Comparison of ENCODE assay signal across 8 mouse cellular contexts in genomic region chr15:8568286-8568644, GRCm38 (mm10). TPM values are rescaled to one million over a fixed set of nuclear protein-coding genes. Genes with fewer than 3 reads are reported as not detected.
A peak's percentile ranks its signal among the peaks of the same experiment; 100 is the strongest.
DNase-seq lines count a peak whose midpoint lies in the region; ATAC-seq and TF ChIP-seq lines count a peak whose summit lies in the region.

No protein-coding gene starts in this region.

- H3K27me3 ChIP-seq in hindbrain, embryonic 13.5 days: peaks cover 31% of the 10 kb centered on the region
- H3K27me3 ChIP-seq in lung, postnatal 0 days (replicated peaks; ENCODE audit: insufficient read depth, low read length): no peaks in the 10 kb centered on the region

- ATAC-seq in hindbrain, embryonic 13.5 days (ENCODE audit: low FRiP score): peak; percentile 12; the same call in 1 of the 2 replicates
- ATAC-seq in lung, postnatal 0 days: no peak

- WGBS in hindbrain, embryonic 13.5 days: 9% methylated on average over 7 of the region's 7 CpGs
- 4% methylated on average over 7 of the region's 7 CpGs for WGBS in lung, postnatal 0 days

- no peak overlapping the region for H3K27ac ChIP-seq in bone marrow macrophage, adult 2 months (ENCODE audit: insufficient read depth, low read depth, low read length)
- no peak overlapping the region for H3K27ac ChIP-seq in hindbrain, embryonic 13.5 days
- H3K27ac ChIP-seq in lung, postnatal 0 days (ENCODE audit: low read length): peak overlapping the region; percentile 93

- H3K9me3 ChIP-seq in hindbrain, embryonic 13.5 days: no peaks in the 10 kb centered on the region
- no peaks in the 10 kb centered on the region for H3K9me3 ChIP-seq in lung, postnatal 0 days (ENCODE audit: low read length)

- H3K4me1 ChIP-seq in bone marrow macrophage, adult 2 months (ENCODE audit: control insufficient read depth, insufficient read depth, low read length): no peaks in the 10 kb centered on the region; the same call in 1 of the 2 replicates
- peaks cover 12% of the 10 kb centered on the region for H3K4me1 ChIP-seq in hindbrain, embryonic 13.5 days (replicated peaks)
- no peaks in the 10 kb centered on the region for H3K4me1 ChIP-seq in lung, postnatal 0 days (ENCODE audit: insufficient read depth, low read depth, low read length)

- no peaks in the 10 kb centered on the region for H3K36me3 ChIP-seq in hindbrain, embryonic 13.5 days
- no peaks in the 10 kb centered on the region for H3K36me3 ChIP-seq in lung, postnatal 0 days (ENCODE audit: insufficient read depth, low read length)

- H3K4me2 ChIP-seq in hindbrain, embryonic 13.5 days: peak overlapping the region; percentile 90
- peak overlapping the region; percentile 91 for H3K4me2 ChIP-seq in lung, postnatal 0 days (replicated peaks; ENCODE audit: low read depth, low read length)

- no peak for TF ChIP-seq EP300 in lung, postnatal 0 days (IDR thresholded peaks at IDR 0.05)

- no peak for TF ChIP-seq POLR2A in bone marrow macrophage, adult 2 months (IDR thresholded peaks at IDR 0.05; ENCODE audit: borderline replicate concordance, low read depth, low read length)

- peak overlapping the region; percentile 83; the same call in 1 of the 2 replicates for H3K4me3 ChIP-seq in bone marrow macrophage, adult 2 months (ENCODE audit: insufficient read depth, low read length)
- H3K4me3 ChIP-seq in hindbrain, embryonic 13.5 days: peak overlapping the region; percentile 65
- H3K4me3 ChIP-seq in lung, postnatal 0 days (ENCODE audit: low read depth, low read length): peak overlapping the region; percentile 43

- peak; percentile 6 for DNase-seq in kidney, adult 9 months
- no peak for DNase-seq in kidney, postnatal 14 days
- no peak for DNase-seq in lung, postnatal 0 days (ENCODE audit: low spot score)
- DNase-seq in testis, postnatal 14 days (ENCODE audit: low spot score): peak; percentile 21
- no peak for DNase-seq in cerebellum, adult 11-12 months
- DNase-seq in cerebellum, postnatal 25 days: no peak

- H3K9ac ChIP-seq in hindbrain, embryonic 13.5 days: peak overlapping the region; percentile 55; the same call in 1 of the 2 replicates
- H3K9ac ChIP-seq in lung, postnatal 0 days (replicated peaks; ENCODE audit: low read depth): no peak overlapping the region

- TF ChIP-seq CTCF in bone marrow macrophage, adult 2 months (IDR thresholded peaks at IDR 0.05; ENCODE audit: low read depth, low read length): no peak
- no peak for TF ChIP-seq CTCF in lung, postnatal 0 days (IDR thresholded peaks at IDR 0.05)

RNA-seq across cellular contexts. Expression of gene Gm2310, which starts 48.5 kb away (rescaled TPM):
- polyA plus RNA-seq in bone marrow macrophage, adult 2 months (2012; ENCODE audit: insufficient read depth, insufficient read length, missing spikeins): not detected in 2 replicates
- polyA plus RNA-seq in hindbrain, embryonic 13.5 days (2015; fragmentation: Nextera tagmentation; extraction: Ambion mirVana): not detected in 2 replicates
- polyA plus RNA-seq in lung, postnatal 0 days (2015; fragmentation: Nextera tagmentation; extraction: Ambion mirVana): not detected in 2 replicates

Comparison
In these comparisons a context has a peak if more than half of its experiments do, and no peak if none do; other contexts are left out.
1. DNase-seq: peak in kidney, adult 9 months (single experiment) and testis, postnatal 14 days (single experiment); none in kidney, postnatal 14 days (single experiment), lung, postnatal 0 days (single experiment), cerebellum, adult 11-12 months (single experiment) and cerebellum, postnatal 25 days (0 of 2).
2. Peak in every context shown above with its lines, with median percentiles within 50 percentile points of each other: H3K4me3 ChIP-seq.